Mouse (Mus musculus): ENCODE measurements around the gene Tenm4.

Tenm4 gene

DNA sequence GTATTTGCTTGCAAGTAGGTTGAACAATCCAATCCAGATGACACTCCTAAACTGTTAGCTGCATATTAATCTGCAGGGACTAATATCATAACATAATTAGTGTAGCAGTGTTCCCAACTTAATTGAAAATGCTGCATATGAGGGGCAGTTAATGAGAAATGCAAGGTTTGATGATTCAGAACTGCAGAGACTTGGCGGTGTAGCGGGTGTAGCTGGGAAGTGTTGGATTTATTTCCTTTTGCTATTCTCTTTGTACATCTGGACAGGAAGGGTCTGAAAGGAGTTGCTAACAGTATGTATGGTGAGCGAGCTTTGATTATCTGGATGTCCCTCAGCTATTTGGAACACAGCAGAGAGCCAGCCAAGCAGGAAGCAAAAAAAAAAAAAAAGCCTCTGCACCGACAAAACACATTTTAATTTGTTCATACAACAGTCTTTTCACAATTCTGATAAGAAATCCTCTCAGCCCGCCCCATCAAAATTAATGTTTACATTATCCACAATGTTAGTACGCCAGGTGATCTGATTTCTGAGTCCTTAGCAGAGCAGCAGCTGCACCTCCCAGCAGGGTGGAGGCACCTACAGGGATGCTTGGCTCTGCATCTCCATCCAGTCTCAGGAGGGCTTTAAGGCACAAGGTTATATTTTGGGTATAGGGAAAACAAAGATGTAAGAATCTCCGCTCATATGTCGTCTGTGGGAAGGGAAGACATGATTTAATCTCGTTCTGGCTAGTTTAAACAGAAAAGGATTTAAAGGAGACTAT, 243.4 kb downstream of the Tenm4 start:
- no peak for DNase-seq

DNA sequence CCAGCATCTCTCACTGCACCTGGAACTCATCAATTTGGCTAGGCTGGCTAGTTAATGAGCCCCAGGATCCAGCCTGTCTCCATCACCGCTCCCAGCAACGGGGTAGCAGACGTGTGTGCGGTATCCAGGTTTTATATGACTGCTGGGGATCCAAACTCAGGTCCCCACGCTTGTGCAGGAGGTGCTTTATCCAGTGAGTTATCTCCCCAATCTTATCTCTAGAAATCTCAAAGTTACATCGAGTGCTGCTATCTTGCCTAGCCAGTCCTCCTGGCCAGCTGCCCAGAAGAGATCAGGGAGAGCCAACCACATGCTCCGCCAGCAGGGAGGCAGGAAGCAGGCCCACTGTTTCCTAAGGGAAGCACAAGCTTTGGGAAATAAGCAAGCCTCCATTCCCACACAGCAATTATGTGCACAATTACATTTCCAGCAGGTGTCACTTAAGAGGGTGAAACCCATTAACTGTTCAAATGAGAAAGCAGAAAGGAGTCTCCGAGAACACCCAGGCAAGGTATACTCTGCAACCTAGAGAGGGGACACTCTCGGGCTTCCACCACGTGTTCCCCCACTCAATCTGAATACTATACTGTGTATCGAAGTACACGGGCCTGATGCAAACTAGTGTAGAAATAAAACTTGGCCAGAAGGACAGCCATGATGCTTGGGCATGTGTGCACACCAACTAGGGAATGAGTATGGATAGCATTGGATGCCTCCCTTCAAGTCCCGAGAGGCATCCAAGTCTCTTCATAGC, 246.4 kb downstream of the Tenm4 start:
- DNase-seq = peak; percentile 65

DNA sequence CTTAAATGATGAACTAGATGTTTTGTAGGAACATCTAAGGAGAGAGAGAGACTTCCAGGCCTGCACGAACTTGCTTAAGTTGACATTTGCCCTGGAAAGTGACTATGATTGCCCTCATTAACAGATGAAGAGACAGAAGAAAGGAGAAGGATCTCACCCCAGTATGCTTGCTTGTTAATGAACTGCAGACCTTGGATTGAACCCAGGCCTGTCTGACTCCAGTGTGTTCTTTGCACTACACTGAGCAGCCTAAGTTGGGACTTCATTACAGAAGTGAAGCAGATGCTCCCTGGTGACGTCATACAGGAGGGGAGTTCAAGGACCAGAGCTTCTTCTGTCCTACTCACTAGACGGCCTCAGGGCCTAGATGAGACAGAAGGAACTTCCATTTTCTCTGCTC, 247.1 kb downstream of the Tenm4 start:
- no peak for DNase-seq

DNA sequence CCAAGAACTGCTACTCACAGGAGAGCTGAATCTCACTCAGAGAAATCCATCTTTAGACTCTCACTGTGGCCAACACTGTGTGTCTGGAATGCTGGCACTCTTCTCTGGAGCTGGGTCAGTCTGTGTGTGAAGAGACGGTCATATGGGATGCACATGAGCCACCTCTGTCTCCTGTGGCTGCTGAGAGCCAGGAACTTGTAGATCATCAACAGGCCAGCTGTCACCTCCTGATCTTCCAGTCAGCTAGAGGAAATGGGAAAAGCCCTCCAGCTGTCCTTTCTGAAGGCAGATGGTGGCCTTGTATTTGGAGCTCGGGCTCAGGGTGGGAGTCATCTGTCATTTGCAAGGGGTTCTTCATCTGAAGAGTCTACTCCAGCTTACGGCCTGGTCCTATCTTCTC, 249.0 kb downstream of the Tenm4 start:
- no peak for DNase-seq

DNA sequence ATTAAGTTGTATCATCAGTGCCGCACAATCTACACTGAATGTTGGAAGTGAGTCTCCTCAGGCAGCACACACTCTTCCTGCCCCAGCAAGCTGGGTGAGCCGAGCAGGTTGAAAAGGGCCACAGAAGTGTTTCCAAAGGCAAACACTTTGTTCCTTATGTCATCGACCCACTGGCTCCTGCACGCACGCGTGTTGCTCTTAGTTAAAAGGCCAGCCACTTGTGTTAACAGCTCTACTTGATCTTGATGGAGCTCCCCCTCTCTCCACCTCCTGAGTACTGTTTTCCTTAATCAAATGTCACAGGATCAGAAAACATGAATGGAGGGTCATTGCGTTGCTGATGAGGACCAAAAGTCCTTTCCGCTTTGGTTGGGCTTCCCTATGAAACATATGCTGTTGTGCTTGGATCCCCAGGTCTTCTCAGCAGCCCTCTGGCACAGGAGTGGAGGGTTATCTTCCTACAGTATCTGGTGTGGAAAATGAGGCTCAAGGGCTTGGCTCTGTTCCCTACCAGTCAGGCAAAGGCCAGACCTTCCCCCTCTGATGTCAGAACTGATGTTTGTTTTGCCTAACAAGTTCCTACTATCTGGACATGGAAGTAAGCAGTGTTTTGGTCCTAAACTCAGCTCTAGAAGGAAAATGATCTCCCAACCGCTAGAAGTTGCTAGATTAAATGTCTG, 250.0 kb downstream of the Tenm4 start:
- no peak for DNase-seq

DNA sequence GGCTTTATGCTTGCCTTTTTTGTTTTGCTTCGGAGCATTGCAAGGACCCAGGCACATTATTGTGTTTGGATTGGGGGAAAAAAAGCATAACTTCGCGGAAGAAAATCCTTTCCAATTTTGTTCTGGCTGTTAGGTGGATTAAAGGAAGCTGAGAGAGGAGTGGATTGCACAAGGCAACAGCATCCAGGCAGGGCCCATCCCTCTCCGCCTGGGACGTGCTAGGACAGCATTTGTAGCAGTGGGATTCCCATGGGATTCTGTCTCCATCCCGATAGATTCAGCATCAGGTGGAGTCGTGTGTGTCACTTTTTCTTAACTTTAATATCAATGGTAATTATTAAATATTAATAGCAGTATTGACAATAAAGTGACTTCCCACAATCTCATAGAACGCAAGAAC, 255.9 kb downstream of the Tenm4 start:
- no peak for DNase-seq

DNA sequence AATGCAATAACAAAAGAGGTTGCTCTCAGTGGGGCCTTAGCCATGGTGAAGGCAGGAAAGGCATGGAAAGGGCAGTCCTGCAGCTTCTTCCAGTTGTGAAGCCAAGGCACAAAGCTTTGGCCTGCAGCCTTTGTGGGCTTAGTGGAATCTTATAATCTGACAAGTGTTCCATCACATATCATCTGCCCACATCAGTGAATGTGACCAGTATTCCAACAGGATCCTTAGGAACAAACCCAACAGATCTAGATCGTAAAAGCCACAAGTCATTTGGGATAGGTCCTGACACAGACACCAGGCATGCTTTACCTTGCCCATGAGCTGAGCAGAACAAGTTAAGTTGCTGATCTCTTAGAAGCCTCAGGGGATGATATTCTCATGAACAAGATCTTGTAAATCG, 262.3 kb downstream of the Tenm4 start:
- no peak for DNase-seq

DNA sequence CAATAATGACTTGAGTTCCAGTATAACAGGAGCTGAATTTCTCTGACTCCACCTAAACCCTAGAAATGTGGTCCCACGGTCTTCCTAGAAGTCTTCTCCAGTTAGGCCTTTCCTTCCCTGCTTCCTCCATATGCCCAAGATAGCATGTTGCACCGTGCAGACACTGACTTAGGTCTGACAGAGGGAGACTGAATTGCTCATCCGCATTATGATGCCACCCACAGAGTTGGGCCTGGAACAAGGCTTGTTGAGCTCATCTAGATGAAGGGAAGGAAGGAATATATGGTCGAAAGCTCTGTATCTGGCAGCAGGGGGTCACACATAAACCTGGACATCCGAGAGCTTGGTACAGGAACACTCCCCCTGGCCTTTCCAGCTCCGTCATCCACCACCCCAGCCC, 267.3 kb downstream of the Tenm4 start:
- peak; percentile 34 for DNase-seq

DNA sequence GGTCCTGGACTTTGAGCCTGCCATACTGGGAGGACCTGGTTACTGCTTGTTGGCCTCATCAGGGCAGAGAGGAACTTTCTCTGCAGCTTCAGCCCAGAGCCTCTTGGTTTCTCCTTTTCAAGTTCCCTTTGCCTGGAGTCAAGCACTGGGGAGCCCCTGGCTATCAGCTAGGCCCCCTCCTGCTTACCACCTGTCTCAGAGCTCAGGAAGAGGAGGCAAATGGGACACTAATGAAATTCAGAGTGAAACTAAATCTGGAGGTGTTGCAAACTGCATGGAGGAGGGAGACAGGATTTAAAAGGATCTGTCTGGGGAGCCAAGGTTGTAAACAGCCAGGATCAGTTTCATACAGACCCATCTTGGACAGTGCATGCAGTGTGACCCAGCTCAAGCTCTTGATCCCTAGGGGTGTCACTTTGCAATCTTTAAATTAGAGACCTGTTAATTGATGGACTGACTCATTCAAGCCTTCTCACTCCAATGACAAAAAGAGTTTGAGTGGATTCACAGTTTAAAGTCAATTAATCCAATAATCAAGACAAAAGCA, 269.2 kb downstream of the Tenm4 start:
- DNase-seq = no peak

DNA sequence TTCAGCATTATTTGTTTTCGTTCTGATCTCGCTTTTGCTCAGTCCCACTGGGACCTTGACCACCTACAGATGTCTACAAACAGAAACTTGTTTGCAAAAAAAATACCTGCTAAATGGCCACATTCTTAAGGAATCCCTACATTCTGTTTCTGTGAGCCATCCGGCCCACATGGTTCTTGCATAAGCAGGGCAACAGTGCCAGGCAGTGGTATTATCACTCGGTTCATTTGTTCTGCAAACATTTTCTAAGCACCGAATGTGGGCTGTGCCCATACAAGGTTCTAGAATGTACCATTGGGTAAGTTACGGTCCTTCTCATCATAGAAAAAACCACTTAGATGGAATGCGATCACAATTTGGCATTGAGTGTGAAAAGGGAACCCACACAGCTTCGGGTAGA, 274.7 kb downstream of the Tenm4 start:
- DNase-seq = no peak

DNA sequence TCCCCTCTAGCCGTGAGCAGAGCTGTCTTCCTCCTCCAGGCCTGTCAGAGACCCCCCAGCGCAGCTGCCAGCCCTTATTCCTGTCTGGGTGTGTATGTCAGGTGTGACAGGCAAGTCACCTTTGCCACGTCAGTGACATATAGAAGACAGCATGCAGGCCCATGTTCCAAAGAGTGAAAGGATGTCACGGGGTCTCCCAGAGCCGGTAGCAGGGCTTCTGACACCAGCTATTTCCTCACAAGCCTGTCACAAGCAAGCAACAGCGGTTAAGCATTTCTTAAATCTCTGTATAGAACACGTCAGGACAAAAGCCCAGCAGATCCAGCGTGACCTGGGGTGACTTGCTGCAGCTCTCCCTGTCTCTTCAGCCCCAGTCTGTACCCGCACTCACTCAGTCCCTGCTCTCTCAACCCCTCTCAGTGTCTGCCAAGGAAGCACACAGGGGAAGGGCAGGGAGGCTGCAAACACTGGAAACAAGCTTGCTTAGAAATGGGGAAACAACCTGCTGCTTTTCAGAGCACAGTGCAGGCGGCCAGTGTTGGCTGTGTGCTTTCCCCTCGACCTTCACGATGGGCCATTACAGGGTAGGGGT, 276.9 kb downstream of the Tenm4 start:
- no peak for DNase-seq

DNA sequence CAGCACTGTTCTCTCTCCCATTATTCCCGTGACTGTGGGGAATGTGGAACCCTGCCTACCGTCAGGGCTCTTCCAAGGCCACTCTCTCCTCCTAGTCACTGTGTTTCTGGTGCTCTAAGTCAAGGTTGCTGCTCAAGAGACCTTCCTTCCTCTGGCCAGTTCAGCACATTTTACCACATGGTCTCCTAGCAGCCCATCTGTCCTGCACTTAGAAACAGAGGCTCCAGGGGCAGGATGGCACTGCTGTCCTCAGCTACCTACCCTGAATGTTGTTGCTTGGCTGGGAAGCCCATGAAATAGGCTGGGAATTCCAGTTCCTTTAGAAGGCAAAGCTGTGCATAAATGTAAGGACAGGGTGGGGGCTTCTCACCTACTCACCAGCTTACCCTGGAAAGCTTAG, 284.9 kb downstream of the Tenm4 start:
- no peak for DNase-seq

DNA sequence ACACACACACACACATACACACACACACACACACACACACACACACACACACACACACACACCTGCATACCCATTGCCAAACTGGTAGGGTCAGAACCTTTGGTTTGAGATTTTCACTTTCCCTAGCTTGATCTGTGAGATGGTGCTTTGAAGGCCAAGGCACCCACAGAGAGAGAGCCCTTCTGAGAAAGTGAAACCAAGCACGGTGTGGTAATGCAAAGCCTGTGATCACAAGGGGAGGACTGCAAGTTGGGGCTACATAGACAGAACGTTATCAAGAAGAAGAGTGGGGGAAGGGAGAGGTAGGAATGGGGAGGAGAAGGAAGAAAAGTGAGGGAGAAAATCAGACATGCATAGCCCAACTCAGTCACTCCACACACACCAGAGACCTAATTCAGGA, 285.6 kb downstream of the Tenm4 start:
- DNase-seq = no peak

DNA sequence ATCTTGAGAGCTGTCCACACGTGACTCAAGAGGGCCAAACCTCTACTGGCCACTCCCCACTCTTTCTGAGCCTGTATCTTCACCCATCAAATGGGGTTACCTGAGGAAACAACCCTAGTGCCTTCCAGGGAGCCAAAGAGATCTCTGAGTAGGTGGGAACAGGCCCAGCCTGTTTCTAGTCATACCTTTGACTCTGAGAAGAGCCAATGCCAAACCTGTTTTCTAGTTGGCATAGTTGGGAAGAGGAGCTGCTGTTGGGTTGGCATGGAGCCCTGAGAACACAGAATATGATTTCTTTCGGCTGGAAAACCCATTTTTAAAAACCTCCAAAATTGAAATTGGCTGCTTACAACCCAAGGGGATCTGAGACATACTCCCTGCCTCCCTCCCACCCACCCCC, 286.8 kb downstream of the Tenm4 start:
- DNase-seq = no peak

DNA sequence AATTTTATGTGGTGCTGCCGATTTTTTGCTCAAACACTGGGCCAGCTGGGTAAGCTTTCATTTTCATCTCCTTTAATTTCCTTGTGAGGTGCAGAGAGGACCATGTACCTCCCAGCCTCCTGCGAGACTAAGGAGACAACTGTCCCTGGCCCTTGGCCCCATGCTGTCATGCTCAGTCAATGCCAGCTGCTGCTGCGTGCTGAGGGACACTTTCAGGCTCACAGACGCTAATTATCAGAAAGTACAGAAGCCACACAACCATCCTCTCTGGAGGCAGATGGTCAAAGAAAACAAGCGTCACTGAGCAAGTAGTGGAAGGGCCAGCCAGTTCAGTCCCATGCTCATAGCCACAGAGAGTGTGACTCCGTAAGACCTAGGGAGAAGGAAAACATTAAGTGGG, 287.9 kb downstream of the Tenm4 start:
- DNase-seq = no peak

DNA sequence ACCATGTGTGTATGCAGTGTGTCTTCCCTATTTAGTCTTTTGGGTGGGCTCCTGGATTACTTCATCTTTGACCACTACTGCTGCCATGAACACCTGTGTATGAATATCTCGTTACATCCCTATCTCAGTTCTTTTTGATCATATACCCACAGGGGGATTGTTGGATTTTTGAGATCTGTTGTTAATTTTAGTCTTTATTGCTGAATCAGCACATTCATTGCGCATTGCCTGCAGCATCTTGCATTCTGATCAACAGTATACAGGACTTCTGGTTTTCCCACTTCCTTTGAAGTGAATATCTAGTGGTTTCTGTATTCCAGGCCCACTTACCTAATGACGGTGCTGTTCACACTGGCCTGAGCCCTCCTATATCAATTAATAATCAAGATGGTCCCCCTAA, 295.7 kb downstream of the Tenm4 start:
- DNase-seq = no peak

DNA sequence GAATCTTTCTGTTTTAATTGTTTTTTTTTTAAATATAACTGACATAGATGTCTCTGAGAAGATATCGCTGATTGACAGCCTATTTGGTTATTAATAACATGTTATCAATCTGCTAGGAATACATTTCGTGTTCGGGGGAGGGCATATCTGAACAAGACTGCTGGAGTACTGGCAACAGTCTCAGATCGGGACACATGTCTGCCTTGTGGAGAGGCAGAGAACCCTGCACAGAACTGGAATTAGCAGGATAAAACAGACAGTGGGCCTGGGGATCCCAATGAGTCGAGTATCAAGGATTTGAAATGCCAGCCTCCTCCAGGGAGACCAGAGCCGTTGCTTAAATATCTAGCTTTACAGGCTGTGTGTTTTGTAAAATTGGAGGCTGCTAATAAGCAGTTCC, 299.8 kb downstream of the Tenm4 start:
- no peak for DNase-seq

DNA sequence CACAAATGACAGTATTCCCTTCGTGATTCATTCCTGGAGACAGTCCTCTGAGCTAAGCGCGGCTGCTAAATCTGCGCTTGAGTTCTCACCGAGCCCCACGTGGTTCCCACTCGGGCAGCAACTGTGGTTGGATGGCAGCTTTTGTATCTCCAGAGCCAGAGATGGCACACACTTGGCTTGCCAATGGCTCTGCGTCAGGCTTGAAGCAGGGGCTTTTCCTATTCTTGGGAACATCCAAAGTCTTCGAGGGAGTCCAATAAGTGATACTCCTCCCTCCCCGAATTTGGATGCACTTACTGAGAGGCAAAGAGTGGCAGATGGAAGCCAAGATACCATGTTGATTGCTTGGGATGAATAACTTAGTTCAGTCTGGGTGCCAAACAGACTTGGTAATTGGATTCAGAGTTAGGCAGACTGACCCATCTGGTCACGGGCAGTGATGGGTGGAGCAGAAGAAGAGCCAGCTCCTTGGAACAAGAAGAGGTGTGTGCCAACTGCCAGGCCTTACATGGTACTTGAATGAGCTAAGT, 303.6 kb downstream of the Tenm4 start:
- DNase-seq = peak; percentile 87

DNA sequence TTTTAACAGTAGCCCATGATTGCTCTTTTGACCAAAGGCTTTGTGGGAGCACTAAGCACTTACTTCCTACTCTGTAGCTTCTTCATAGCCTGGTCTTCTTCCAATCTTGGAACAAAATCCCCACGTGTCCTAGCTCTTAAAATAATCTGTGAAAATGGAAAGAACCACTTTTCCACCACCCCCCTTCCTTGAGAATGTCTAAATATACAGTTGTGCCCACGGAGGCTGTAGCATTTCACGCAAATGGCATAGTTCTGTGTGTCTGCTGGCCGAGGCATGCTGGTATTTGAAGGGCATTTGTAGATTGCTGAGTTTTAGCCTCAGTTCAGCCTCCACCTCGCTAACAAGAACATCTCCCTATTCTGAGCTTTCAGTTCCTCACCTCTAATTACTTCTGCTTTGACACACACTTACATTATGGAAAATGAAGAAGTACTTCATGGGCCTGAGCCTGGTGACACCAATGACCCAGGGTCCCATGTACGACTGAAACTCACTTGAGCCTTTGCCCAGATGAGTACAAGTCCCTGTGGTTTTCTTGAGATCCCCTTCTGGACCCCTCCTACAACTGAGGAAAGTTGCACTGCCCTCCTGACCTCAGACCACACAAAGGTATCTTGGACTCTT, 306.1 kb downstream of the Tenm4 start:
- no peak for DNase-seq

DNA sequence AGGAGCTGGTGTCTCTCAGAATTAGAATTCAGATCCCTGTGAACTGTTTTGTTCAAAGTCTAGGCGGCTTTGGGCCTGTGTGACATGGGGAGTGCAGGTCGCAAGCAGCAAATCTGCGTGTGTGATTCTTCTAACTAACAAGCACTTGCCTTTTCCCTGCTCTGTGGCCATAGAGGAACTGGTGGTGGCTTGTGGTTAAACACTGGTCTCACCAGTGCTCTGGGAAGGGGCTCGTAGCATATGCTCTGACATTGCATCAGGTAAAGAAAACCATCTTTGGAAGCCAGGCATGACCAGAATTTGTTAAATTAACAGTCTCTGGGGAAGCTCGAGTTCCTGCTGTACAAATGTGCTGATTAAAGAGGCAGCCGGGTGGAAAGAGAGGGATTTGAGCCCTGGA, 308.1 kb downstream of the Tenm4 start:
- no peak for DNase-seq

DNA sequence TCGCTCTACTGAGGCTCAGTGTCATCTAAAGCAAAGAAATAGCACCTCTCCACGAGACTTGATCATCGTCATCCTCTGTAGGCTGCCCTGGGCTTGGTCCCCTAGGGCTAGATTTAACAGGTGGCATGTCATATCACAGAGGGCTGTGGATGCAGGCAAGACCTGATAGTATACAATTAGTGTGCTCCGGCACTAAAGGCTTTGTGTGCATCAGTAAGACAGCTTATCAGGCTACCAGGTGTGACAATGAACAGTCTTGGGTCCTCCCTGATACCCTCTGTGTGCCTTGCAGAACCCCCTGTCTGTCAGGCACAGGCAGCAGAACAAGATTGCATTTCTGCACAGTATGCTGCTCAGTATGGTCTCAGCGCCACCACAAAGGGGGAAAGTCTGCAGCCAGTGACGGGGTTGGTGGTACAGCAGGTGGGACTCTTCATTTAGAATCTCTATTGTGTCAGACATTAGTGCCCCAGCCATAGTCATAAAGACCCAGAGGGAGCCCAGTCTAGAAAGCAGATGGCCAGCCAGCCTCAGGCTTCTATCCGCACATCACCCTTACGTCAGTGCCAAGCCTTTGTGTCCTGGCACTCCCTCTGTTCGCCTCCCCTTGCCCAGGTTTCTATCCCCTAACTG, 309.4 kb downstream of the Tenm4 start:
- no peak for DNase-seq

DNA sequence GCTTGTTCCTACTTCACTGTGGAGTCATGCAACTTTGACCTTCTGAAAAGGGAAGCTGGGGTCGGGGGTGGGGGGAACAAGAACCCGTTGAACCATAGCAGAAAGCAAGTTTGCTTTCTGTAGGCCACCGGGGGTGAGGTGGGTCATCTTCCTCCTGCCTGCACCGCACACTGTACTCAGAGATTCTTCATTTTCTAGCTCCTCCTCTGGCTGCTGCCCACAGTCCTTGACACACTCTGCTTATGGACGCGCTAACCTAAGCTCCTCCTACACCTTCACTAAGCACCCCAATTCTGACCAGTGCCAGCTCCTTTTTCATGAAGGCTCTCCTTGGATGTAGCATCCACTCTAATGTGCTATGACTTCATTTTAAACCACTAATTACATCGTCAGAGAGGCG, 311.9 kb downstream of the Tenm4 start:
- no peak for DNase-seq

All from right cerebral cortex, postnatal 25 days (tissue).